Comparison of ENCODE assay signal across 37 mouse cellular contexts in genomic region chr7:28719159-28719558, GRCm38 (mm10). TPM values are rescaled to one million over a fixed set of nuclear protein-coding genes. Genes with fewer than 3 reads are reported as not detected.
DNase-seq lines count a peak whose midpoint lies in the region; ATAC-seq lines count a peak whose summit lies in the region.
"Had no signal": no experiment of that assay in that cellular context is flagged by ENCODE, and none has a peak within 500 bp of the region (broad histone marks: within the 10 kb centered on the region; RNA-seq: fewer than 3 reads in every experiment).

No protein-coding gene starts in this region.

- intact Hi-C loops in heart, postnatal 25 days (cut with DNase I): no loop called here

- 22% methylated on average over 4 of the region's 4 CpGs for WGBS in heart, embryonic 11.5 days (ENCODE audit: insufficient replicate concordance)
- 38% methylated on average over 4 of the region's 4 CpGs for WGBS in limb, embryonic 13.5 days
- 59% methylated on average over 4 of the region's 4 CpGs for WGBS in limb, embryonic 10.5 days

- H3K27me3 ChIP-seq in heart, embryonic 11.5 days (ENCODE audit: control insufficient read depth, insufficient read depth, low read length): no peaks in the 10 kb centered on the region
- no peaks in the 10 kb centered on the region for H3K27me3 ChIP-seq in limb, embryonic 13.5 days
- no peaks in the 10 kb centered on the region for H3K27me3 ChIP-seq in limb, embryonic 10.5 days (ENCODE audit: low read depth, poor library complexity, severe bottlenecking)
- H3K27me3 ChIP-seq: embryonic facial prominence, embryonic 15.5 days; forebrain, embryonic 12.5 days; hindbrain, embryonic 12.5 days; lung, embryonic 15.5 days had no signal

- no peak overlapping the region for H3K27ac ChIP-seq in heart, embryonic 11.5 days (ENCODE audit: low read depth, low read length)
- H3K27ac ChIP-seq in limb, embryonic 13.5 days: no peak overlapping the region
- H3K27ac ChIP-seq in limb, embryonic 10.5 days: no peak overlapping the region
- H3K27ac ChIP-seq: embryonic facial prominence, embryonic 15.5 days; forebrain, embryonic 12.5 days; heart, embryonic 10.5 days; hindbrain, embryonic 12.5 days; hindbrain, postnatal 0 days; lung, embryonic 15.5 days; midbrain, embryonic 12.5 days had no signal

- no peak overlapping the region for H3K4me3 ChIP-seq in heart, embryonic 11.5 days (ENCODE audit: low read depth, low read length)
- H3K4me3 ChIP-seq in limb, embryonic 13.5 days: no peak overlapping the region
- no peak overlapping the region for H3K4me3 ChIP-seq in limb, embryonic 10.5 days
- H3K4me3 ChIP-seq: forebrain, embryonic 12.5 days; heart, embryonic 10.5 days; hindbrain, embryonic 12.5 days; lung, embryonic 15.5 days; megakaryocyte, embryonic 14.5 days; midbrain, embryonic 12.5 days had no signal

- DNase-seq in heart, postnatal 25 days (ENCODE audit: low spot score): no peak
- no peak for DNase-seq in limb, embryonic 10.5 days (ENCODE audit: low spot score)
- DNase-seq in NIH3T3 (ENCODE audit: low read depth): peak; percentile 11
- peak; percentile 74 for DNase-seq in yolk sac, embryonic 10.5 days (ENCODE audit: low spot score)
- DNase-seq in frontal cortex, postnatal 25 days (ENCODE audit: low spot score in 2 of 2): no peak
- DNase-seq: adrenal gland, postnatal 14 days; cerebellum, adult 11-12 months; cerebellum, adult 9-11 months; forebrain, postnatal 0 days; gastrocnemius, postnatal 10 days; heart, postnatal 36 days; kidney, adult 9 months; kidney, postnatal 10 days; layer of hippocampus, adult 9-11 months; lung, postnatal 4 days; right cerebral cortex, postnatal 14 days; thymus, postnatal 25 days had no signal

- H3K9me3 ChIP-seq in heart, embryonic 11.5 days (replicated peaks; ENCODE audit: control insufficient read depth, low read length): no peaks in the 10 kb centered on the region
- H3K9me3 ChIP-seq in limb, embryonic 13.5 days: no peaks in the 10 kb centered on the region
- H3K9me3 ChIP-seq in limb, embryonic 10.5 days (replicated peaks): no peaks in the 10 kb centered on the region; the same call in 1 of the 2 replicates
- H3K9me3 ChIP-seq: embryonic facial prominence, embryonic 15.5 days; forebrain, embryonic 12.5 days; heart, embryonic 10.5 days; hindbrain, embryonic 12.5 days; lung, embryonic 15.5 days; midbrain, embryonic 12.5 days had no signal

- ATAC-seq in heart, embryonic 11.5 days (replicated peaks; ENCODE audit: insufficient number of reproducible peaks, low FRiP score, low TSS enrichment): no peak
- no peak for ATAC-seq in limb, embryonic 13.5 days (ENCODE audit: low FRiP score, low read depth)
- ATAC-seq: forebrain, postnatal 0 days; hindbrain, postnatal 0 days; intestine, embryonic 16.5 days had no signal

- H3K4me1 ChIP-seq in heart, embryonic 11.5 days (ENCODE audit: control insufficient read depth, insufficient read depth, low read length): peaks cover 10% of the 10 kb centered on the region
- peaks cover 37% of the 10 kb centered on the region for H3K4me1 ChIP-seq in limb, embryonic 13.5 days
- peaks cover 31% of the 10 kb centered on the region for H3K4me1 ChIP-seq in limb, embryonic 10.5 days

- 0 out of 2 replicates have a peak overlapping the region, but pooled peaks have one; percentile 27 for H3K4me2 ChIP-seq in heart, embryonic 11.5 days
- peak overlapping the region; percentile 28; the same call in 1 of the 2 replicates for H3K4me2 ChIP-seq in limb, embryonic 13.5 days (replicated peaks)
- H3K4me2 ChIP-seq: embryonic facial prominence, embryonic 15.5 days; forebrain, embryonic 12.5 days; hindbrain, embryonic 12.5 days; liver, embryonic 11.5 days; lung, embryonic 15.5 days; midbrain, embryonic 12.5 days had no signal

- no peaks in the 10 kb centered on the region for H3K36me3 ChIP-seq in heart, embryonic 11.5 days (ENCODE audit: control insufficient read depth, insufficient read depth, low read length)
- H3K36me3 ChIP-seq in limb, embryonic 13.5 days: peaks cover 2% of the 10 kb centered on the region
- H3K36me3 ChIP-seq in limb, embryonic 10.5 days: peaks cover 2% of the 10 kb centered on the region; the same call in 1 of the 2 replicates
- H3K36me3 ChIP-seq: embryonic facial prominence, embryonic 15.5 days; forebrain, embryonic 12.5 days; hindbrain, embryonic 12.5 days; lung, embryonic 15.5 days; midbrain, embryonic 12.5 days had no signal

- no peak overlapping the region for H3K9ac ChIP-seq in heart, embryonic 11.5 days (ENCODE audit: low read depth, low read length)
- H3K9ac ChIP-seq in limb, embryonic 13.5 days: no peak overlapping the region
- H3K9ac ChIP-seq: embryonic facial prominence, embryonic 15.5 days; forebrain, embryonic 12.5 days; forebrain, postnatal 0 days; hindbrain, embryonic 12.5 days; lung, embryonic 15.5 days; midbrain, embryonic 12.5 days had no signal

RNA-seq across cellular contexts. Expression of gene Fbxo17, which starts 2.6 kb away (rescaled TPM):
- 12.0 and 12.7 TPM in 2 replicates for polyA plus RNA-seq in heart, embryonic 11.5 days (2014; fragmentation: Nextera tagmentation; extraction: Ambion mirVana)
- under 1 TPM; 0.36 to 0.92 TPM for total RNA-seq in heart, postnatal 25 days (2021)
- polyA plus RNA-seq in limb, embryonic 13.5 days (2015; fragmentation: Nextera tagmentation; extraction: Ambion mirVana): 31.8 and 33.9 TPM in 2 replicates
- 12.7 and 16.1 TPM in 2 replicates for polyA plus RNA-seq in limb, embryonic 10.5 days (2016; fragmentation: Nextera tagmentation; extraction: Ambion mirVana)

RNA-seq across cellular contexts. Expression of gene Mrps12, which starts 22.5 kb away (rescaled TPM):
- polyA plus RNA-seq in heart, embryonic 11.5 days (2014; fragmentation: Nextera tagmentation; extraction: Ambion mirVana): 133 and 134 TPM in 2 replicates
- 10 to 100 TPM; 56.7 to 60.6 TPM for total RNA-seq in heart, postnatal 25 days (2021)
- 113 and 114 TPM in 2 replicates for polyA plus RNA-seq in limb, embryonic 13.5 days (2015; fragmentation: Nextera tagmentation; extraction: Ambion mirVana)
- polyA plus RNA-seq in limb, embryonic 10.5 days (2016; fragmentation: Nextera tagmentation; extraction: Ambion mirVana): 152 and 186 TPM in 2 replicates

RNA-seq across cellular contexts. Expression of gene Sars2, which starts 22.6 kb away (rescaled TPM):
- polyA plus RNA-seq in heart, embryonic 11.5 days (2014; fragmentation: Nextera tagmentation; extraction: Ambion mirVana): 20.9 and 21.2 TPM in 2 replicates
- 10 to 100 TPM; 15.4 to 15.7 TPM for total RNA-seq in heart, postnatal 25 days (2021)
- polyA plus RNA-seq in limb, embryonic 13.5 days (2015; fragmentation: Nextera tagmentation; extraction: Ambion mirVana): 26.7 and 30.4 TPM in 2 replicates
- polyA plus RNA-seq in limb, embryonic 10.5 days (2016; fragmentation: Nextera tagmentation; extraction: Ambion mirVana): 43.9 and 46.4 TPM in 2 replicates

RNA-seq across cellular contexts. Expression of gene Fbxo27, which starts 26.5 kb away (rescaled TPM):
- polyA plus RNA-seq in heart, embryonic 11.5 days (2014; fragmentation: Nextera tagmentation; extraction: Ambion mirVana): 3.3 and 5.1 TPM in 2 replicates
- under 1 TPM; 0.34 to 0.39 TPM for total RNA-seq in heart, postnatal 25 days (2021)
- polyA plus RNA-seq in limb, embryonic 13.5 days (2015; fragmentation: Nextera tagmentation; extraction: Ambion mirVana): 7.0 and 7.6 TPM in 2 replicates
- polyA plus RNA-seq in limb, embryonic 10.5 days (2016; fragmentation: Nextera tagmentation; extraction: Ambion mirVana): 4.7 and 6.3 TPM in 2 replicates
- total RNA-seq: common myeloid progenitor, adult 5-6 weeks had no signal

RNA-seq across cellular contexts. Expression of gene Ccer2, which starts 36.8 kb away (rescaled TPM):
- polyA plus RNA-seq in heart, embryonic 11.5 days (2014; fragmentation: Nextera tagmentation; extraction: Ambion mirVana): not detected in 2 replicates
- not detected for total RNA-seq in heart, postnatal 25 days (2021)
- not detected in 2 replicates for polyA plus RNA-seq in limb, embryonic 13.5 days (2015; fragmentation: Nextera tagmentation; extraction: Ambion mirVana)
- not detected in 2 replicates for polyA plus RNA-seq in limb, embryonic 10.5 days (2016; fragmentation: Nextera tagmentation; extraction: Ambion mirVana)
- total RNA-seq: adrenal gland, postnatal 14 days; common myeloid progenitor, adult 5-6 weeks; forebrain, postnatal 0 days; gastrocnemius, postnatal 10 days; heart, postnatal 36 days; hindbrain, postnatal 0 days; midbrain, postnatal 0 days had no signal
- polyA plus RNA-seq: forebrain, embryonic 12.5 days; gonadal fat pad, adult 2 months; heart, embryonic 10.5 days; intestine, embryonic 16.5 days; limb, embryonic 11.5 days; liver, embryonic 11.5 days; liver, embryonic 16.5 days; lung, embryonic 15.5 days; midbrain, embryonic 12.5 days; small intestine, adult 2 months; stomach, embryonic 14.5 days; testis, adult 2 months had no signal

Comparison
In these comparisons a context has a peak if more than half of its experiments do, and no peak if none do; other contexts are left out.
1. DNase-seq: peak in NIH3T3 (single experiment) and yolk sac, embryonic 10.5 days (single experiment); none in heart, postnatal 25 days (single experiment), limb, embryonic 10.5 days (single experiment) and frontal cortex, postnatal 25 days (0 of 2).